Mouse (Mus musculus): ENCODE data around the gene Olfr329-ps. TPM values are rescaled to one million over a fixed set of nuclear protein-coding genes. Genes with fewer than 3 reads are reported as not detected.

Olfr329-ps gene
- 2.4 and 4.6 TPM in 2 replicates for polyA plus RNA-seq (2012; rRNA removed)

GRCm38 (mm10) chr11:58546322-58546721 is at the start of gene Olfr329-ps:
Gene Olfr329-ps (minus strand): TSS chr11:58546422.

GRCm38 (mm10) chr11:58594814-58595213 is 48.6 kb upstream of the Olfr329-ps start, which contains the start of gene Olfr324:
Gene Olfr324 (plus strand): TSS chr11:58595114.

GRCm38 (mm10) chr11:58577430-58577829 is 31.2 kb upstream of the Olfr329-ps start, which contains the start of gene Olfr325:
Gene Olfr325 (plus strand): TSS chr11:58577730.

GRCm38 (mm10) chr11:58570405-58570804 is 24.2 kb upstream of the Olfr329-ps start, which contains the start of gene Olfr224:
Gene Olfr224 (minus strand): TSS chr11:58570553.

GRCm38 (mm10) chr11:58555536-58555935 is 9.3 kb upstream of the Olfr329-ps start, which contains the start of gene Olfr328:
Gene Olfr328 (minus strand): TSS chr11:58555636.

GRCm38 (mm10) chr11:58534736-58535135 is 11.5 kb downstream of the Olfr329-ps start, which contains the start of gene Olfr330:
Gene Olfr330 (minus strand): TSS chr11:58534836.

GRCm38 (mm10) chr11:58502472-58502871 is 43.8 kb downstream of the Olfr329-ps start, which contains the start of gene Olfr331:
Gene Olfr331 (minus strand): TSS chr11:58502572.

GRCm38 (mm10) chr11:58492455-58492854 is 53.8 kb downstream of the Olfr329-ps start, which contains the start of gene Olfr332:
Gene Olfr332 (minus strand): TSS chr11:58492555.

Other genes with a start within 250 kb of the Olfr329-ps start
- 40.8 and 41.4 TPM in 2 replicates for gene Zfp692, start 239.4 kb downstream of the Olfr329-ps start, polyA plus RNA-seq (2012; rRNA removed)
- 58.2 and 61.2 TPM in 2 replicates for gene Zfp672, start 216.1 kb downstream of the Olfr329-ps start, polyA plus RNA-seq (2012; rRNA removed)
- gene Sh3bp5l, start 215.7 kb downstream of the Olfr329-ps start, polyA plus RNA-seq (2012; rRNA removed): 34.0 and 37.9 TPM in 2 replicates
- gene Lypd8, start 167.4 kb downstream of the Olfr329-ps start, polyA plus RNA-seq (2012; rRNA removed): 0.80 and 1.4 TPM in 2 replicates
- 0.42 and 1.6 TPM in 2 replicates for gene 1810065E05Rik, start 125.3 kb downstream of the Olfr329-ps start, polyA plus RNA-seq (2012; rRNA removed)
- not detected in 2 replicates for gene Gm12253, start 113.9 kb downstream of the Olfr329-ps start, polyA plus RNA-seq (2012; rRNA removed)
- not detected in 2 replicates for gene Lypd9, start 93.5 kb downstream of the Olfr329-ps start, polyA plus RNA-seq (2012; rRNA removed)
- not detected in 2 replicates for gene Olfr30, start 84.2 kb downstream of the Olfr329-ps start, polyA plus RNA-seq (2012; rRNA removed)
- not detected in 2 replicates for gene Olfr332, start 53.9 kb downstream of the Olfr329-ps start, polyA plus RNA-seq (2012; rRNA removed)
- 0.20 TPM in 1 of 2 replicates, not detected in the other for gene Olfr331, start 43.9 kb downstream of the Olfr329-ps start, polyA plus RNA-seq (2012; rRNA removed)
- gene Olfr330, start 11.6 kb downstream of the Olfr329-ps start, polyA plus RNA-seq (2012; rRNA removed): 4.6 and 8.1 TPM in 2 replicates
- 0.24 and 0.40 TPM in 2 replicates for gene Olfr328, start 9.2 kb upstream of the Olfr329-ps start, polyA plus RNA-seq (2012; rRNA removed)
- gene Olfr224, start 24.1 kb upstream of the Olfr329-ps start, polyA plus RNA-seq (2012; rRNA removed): 0.50 TPM in 1 of 2 replicates, not detected in the other
- not detected in 2 replicates for gene Olfr325, start 31.3 kb upstream of the Olfr329-ps start, polyA plus RNA-seq (2012; rRNA removed)
- not detected in 2 replicates for gene Olfr324, start 48.7 kb upstream of the Olfr329-ps start, polyA plus RNA-seq (2012; rRNA removed)
- gene 2210407C18Rik, start 69.7 kb upstream of the Olfr329-ps start, polyA plus RNA-seq (2012; rRNA removed): 0.28 TPM in 1 of 2 replicates, not detected in the other
- not detected in 2 replicates for gene Olfr323, start 84.1 kb upstream of the Olfr329-ps start, polyA plus RNA-seq (2012; rRNA removed)
- gene Trim58, start 94.0 kb upstream of the Olfr329-ps start, polyA plus RNA-seq (2012; rRNA removed): 0.06 TPM in 1 of 2 replicates, not detected in the other
- not detected in 2 replicates for gene Olfr322, start 112.4 kb upstream of the Olfr329-ps start, polyA plus RNA-seq (2012; rRNA removed)
- not detected in 2 replicates for gene Olfr320, start 134.7 kb upstream of the Olfr329-ps start, polyA plus RNA-seq (2012; rRNA removed)
- not detected in 2 replicates for gene Olfr319, start 152.7 kb upstream of the Olfr329-ps start, polyA plus RNA-seq (2012; rRNA removed)
- gene Olfr318, start 177.6 kb upstream of the Olfr329-ps start, polyA plus RNA-seq (2012; rRNA removed): not detected in 2 replicates
- gene Olfr317, start 192.8 kb upstream of the Olfr329-ps start, polyA plus RNA-seq (2012; rRNA removed): not detected in 2 replicates
- gene Olfr316, start 206.3 kb upstream of the Olfr329-ps start, polyA plus RNA-seq (2012; rRNA removed): 0.09 and 0.32 TPM in 2 replicates
- gene Olfr315, start 226.8 kb upstream of the Olfr329-ps start, polyA plus RNA-seq (2012; rRNA removed): 0.18 and 0.20 TPM in 2 replicates
- not detected in 2 replicates for gene Olfr314, start 236.5 kb upstream of the Olfr329-ps start, polyA plus RNA-seq (2012; rRNA removed)